Mouse (Mus musculus): Measurements from ENCODE around the gene Coro2a.

Coro2a gene

GRCm38 (mm10) chr4:46520491-46520890 lies 81.5 kb downstream of the Coro2a start:
- DNase-seq, result no peak

- DNase-seq, result peak; percentile 65
Measured at GRCm38 (mm10) chr4:46507736-46508460, 94.1 kb downstream of the Coro2a start.

DNA sequence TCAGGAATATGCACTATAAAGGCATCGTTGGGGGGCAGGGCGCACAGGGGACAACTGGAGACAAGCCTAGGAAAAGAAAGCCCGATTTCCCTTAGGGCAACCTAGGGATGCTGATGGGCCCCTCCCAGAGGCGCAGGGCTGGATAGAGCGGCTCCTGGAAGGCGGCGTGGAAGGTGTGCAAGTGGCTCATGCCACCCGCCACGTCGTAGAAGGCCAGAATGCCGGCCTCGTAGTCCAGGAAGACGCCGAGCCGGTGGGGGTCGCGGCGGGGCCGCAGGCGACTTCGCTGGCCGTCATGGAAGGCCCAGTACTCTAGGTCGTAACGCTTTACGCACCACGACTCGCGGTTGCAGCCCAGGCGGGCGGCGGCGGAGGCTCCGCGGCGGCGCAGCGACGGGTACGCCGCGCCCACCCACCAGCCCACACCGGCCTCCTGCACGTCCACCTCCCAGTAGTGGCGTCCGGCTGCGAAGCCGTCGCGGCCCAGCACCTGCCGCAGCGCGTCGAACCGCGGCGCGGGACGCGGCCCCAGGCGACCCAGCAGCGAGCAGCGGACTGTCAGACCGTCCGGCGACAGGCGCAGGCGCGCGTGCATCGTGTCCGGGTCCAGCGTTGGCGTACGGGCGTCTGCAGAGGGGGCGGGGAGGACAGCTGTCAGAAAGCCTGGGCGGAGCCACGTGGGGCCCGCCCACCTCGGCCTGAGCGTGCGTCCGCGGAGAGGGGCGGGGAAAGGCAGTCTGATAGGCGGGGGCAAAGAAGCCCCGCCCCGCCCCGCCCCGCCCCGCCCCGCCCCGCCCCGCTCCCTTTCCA lies 95.0 kb downstream of the Coro2a start:
- DNase-seq, result peak; percentile 91

- DNase-seq, result peak; percentile 58
Measured at GRCm38 (mm10) chr4:46505361-46506057, 96.5 kb downstream of the Coro2a start.

- no peak for DNase-seq
Measured at GRCm38 (mm10) chr4:46503881-46504280, 98.1 kb downstream of the Coro2a start.

- DNase-seq, result no peak
Measured at GRCm38 (mm10) chr4:46502606-46503502, 99.1 kb downstream of the Coro2a start.

- no peak for DNase-seq
Measured at GRCm38 (mm10) chr4:46498976-46499375, 103.0 kb downstream of the Coro2a start.

DNA sequence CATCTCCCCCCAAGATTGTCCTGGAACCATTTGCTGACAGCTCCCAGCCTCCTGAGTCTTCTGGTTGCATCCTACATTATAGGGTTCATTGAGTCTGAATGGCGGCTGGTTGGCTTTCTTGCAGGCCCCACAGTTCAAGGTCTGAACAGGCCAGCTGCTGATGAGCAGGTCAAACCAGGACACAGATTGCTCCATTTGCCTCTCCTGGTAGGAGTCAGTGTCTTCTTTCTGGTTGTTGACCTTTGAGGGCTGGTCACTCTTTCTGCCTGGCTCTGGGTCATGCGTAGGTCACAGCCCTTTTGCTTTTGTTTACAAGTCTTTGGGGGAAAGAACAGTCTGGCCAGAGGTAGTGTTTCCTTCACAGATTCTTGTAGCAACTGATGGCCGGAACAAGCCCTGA lies 103.5 kb downstream of the Coro2a start:
- no peak for DNase-seq

GRCm38 (mm10) chr4:46497286-46497892 lies 104.6 kb downstream of the Coro2a start:
- DNase-seq, result peak; percentile 55

DNA sequence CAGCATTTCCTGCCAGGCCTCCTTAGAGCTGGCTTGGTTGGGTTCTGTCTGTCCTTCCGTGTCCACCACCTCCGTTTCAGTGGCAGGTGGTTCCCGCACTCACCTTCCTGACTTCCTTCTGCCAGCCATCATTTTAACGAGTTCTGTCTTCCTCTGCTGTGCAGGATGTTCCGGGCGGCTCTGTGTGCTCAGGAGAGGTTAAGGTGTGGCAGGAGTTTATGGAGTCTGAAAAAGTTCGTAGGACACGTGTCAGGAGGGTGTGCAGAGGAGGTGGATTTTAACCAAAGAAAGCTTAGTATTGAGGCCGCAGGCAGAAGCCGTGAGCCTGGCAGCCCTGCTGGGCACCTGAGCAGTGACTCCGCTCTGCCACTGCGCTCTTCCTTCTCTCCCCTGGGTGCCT lies 106.5 kb downstream of the Coro2a start:
- DNase-seq, result no peak

- DNase-seq, result no peak
Measured at GRCm38 (mm10) chr4:46493071-46493470, 108.9 kb downstream of the Coro2a start.

- peak; percentile 94 for DNase-seq
Measured at GRCm38 (mm10) chr4:46489028-46489925, 112.7 kb downstream of the Coro2a start, which contains the start of gene Nans. Nans (plus strand) TSS chr4:46489248.

DNA sequence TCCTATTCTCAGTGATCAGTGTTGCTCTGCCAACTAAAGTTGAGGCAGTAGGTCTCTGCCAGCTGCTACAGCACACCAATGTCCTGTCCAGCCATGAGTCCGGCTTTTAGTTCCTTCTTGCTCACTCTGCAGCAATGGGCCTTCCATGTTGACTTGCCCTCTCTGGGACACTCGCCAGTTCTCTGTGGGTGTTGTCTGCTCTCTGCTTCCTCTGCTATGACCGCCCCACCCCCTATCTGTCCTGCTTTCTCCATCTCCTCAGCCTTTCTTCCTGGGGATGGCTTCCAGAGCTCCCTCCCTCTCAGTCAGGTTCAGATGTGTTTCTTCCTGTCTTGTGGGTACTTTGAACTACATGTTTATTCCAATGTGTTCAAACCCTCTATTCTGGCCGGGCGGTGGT lies 114.7 kb downstream of the Coro2a start:
- peak; percentile 52 for DNase-seq
